In genomic region chr16:38369000-38369399, GRCm38 (mm10) we compare ENCODE assay signal across 29 mouse cellular contexts. TPM values are rescaled to one million over a fixed set of nuclear protein-coding genes. Genes with fewer than 3 reads are reported as not detected.
A peak's percentile ranks its signal among the peaks of the same experiment; 100 is the strongest.
DNase-seq lines count a peak whose midpoint lies in the region; ATAC-seq and TF ChIP-seq lines count a peak whose summit lies in the region.
"Had no signal": no experiment of that assay in that cellular context is flagged by ENCODE, and none has a peak within 500 bp of the region (broad histone marks: within the 10 kb centered on the region; RNA-seq: fewer than 3 reads in every experiment).

No protein-coding gene starts in this region.

- peaks cover 70% of the 10 kb centered on the region for H3K36me3 ChIP-seq in heart, embryonic 14.5 days (ENCODE audit: control insufficient read depth, insufficient read depth, low read length)
- no peaks in the 10 kb centered on the region for H3K36me3 ChIP-seq in liver, embryonic 13.5 days
- no peaks in the 10 kb centered on the region for H3K36me3 ChIP-seq in liver, postnatal 0 days (replicated peaks; ENCODE audit: insufficient read depth, low read length)
- H3K36me3 ChIP-seq in MEL (ENCODE audit: control insufficient read depth in 1 of 2, insufficient read depth in 2 of 2, low read length in 2 of 2), result peaks cover 0 to 43% of the 10 kb centered on the region in 2 experiments; a peak in 2 of 4 replicates
- H3K36me3 ChIP-seq: forebrain, embryonic 15.5 days; intestine, embryonic 15.5 days; limb, embryonic 10.5 days; midbrain, embryonic 10.5 days; neural tube, embryonic 12.5 days had no signal

- TF ChIP-seq POLR2A in MEL (IDR thresholded peaks at IDR 0.05; ENCODE audit: control insufficient read depth in 1 of 2, insufficient read depth in 1 of 2, low read depth in 1 of 2, low read length in 2 of 2, poor library complexity in 1 of 2), result no peak

- no peak for TF ChIP-seq CTCF in gastrocnemius, adult 2 months (IDR thresholded peaks at IDR 0.05)
- no peak for TF ChIP-seq CTCF in liver, postnatal 0 days (IDR thresholded peaks at IDR 0.05; ENCODE audit: low read depth)
- TF ChIP-seq CTCF in MEL (IDR thresholded peaks at IDR 0.05 in 2 of 3, conservative IDR thresholded peaks at IDR 0.05 in 1 of 3; ENCODE audit: control insufficient read depth in 1 of 3, insufficient read depth in 1 of 3, low read depth in 2 of 3, low read length in 3 of 3, poor library complexity in 1 of 3, severe bottlenecking in 1 of 3), result no peak

- peak overlapping the region; percentile 43 for H3K9ac ChIP-seq in heart, embryonic 14.5 days (ENCODE audit: low read length)
- H3K9ac ChIP-seq in liver, embryonic 13.5 days, result 0 out of 2 replicates have a peak overlapping the region, but pooled peaks have one; percentile 11
- no peak overlapping the region for H3K9ac ChIP-seq in liver, postnatal 0 days (replicated peaks)
- H3K9ac ChIP-seq in MEL (ENCODE audit: control insufficient read depth, low read depth, low read length, poor library complexity, severe bottlenecking), result no peak overlapping the region
- H3K9ac ChIP-seq: forebrain, embryonic 15.5 days; intestine, embryonic 15.5 days; neural tube, embryonic 12.5 days had no signal

- no peak for ATAC-seq in heart, embryonic 14.5 days (ENCODE audit: insufficient number of reproducible peaks, insufficient read depth, low FRiP score, low read depth)
- no peak for ATAC-seq in liver, embryonic 13.5 days (ENCODE audit: low read depth)
- no peak for ATAC-seq in liver, postnatal 0 days
- ATAC-seq: CD4-positive, CD25-positive, alpha-beta regulatory T cell, adult 4 months; forebrain, embryonic 15.5 days; intestine, embryonic 15.5 days had no signal

- H3K79me2 ChIP-seq in MEL (ENCODE audit: control insufficient read depth, insufficient read depth, low read length, poor library complexity), result peaks cover 11% of the 10 kb centered on the region

- no peak for DNase-seq in gastrocnemius, adult 2 months
- DNase-seq in gastrocnemius, postnatal 25 days, result no peak
- no peak for DNase-seq in heart, postnatal 10 days
- no peak for DNase-seq in liver, embryonic 13.5 days
- DNase-seq in liver, postnatal 0 days, result no peak
- no peak for DNase-seq in MEL (ENCODE audit: low read depth, low spot score)
- no peak for DNase-seq in c-Kit-positive CD71-positive TER-119-positive erythroid progenitor cells, embryonic 14.5 days (ENCODE audit: low spot score)
- DNase-seq: cerebellum, adult 9-10 months; gastrocnemius, postnatal 10 days; kidney, adult 8-10 months; kidney, postnatal 25 days; lung, postnatal 4 days; right cerebral cortex, postnatal 25 days; spleen, adult 18-20 months had no signal

- peaks cover 19 to 54% of the 10 kb centered on the region in 2 experiments for H3K4me1 ChIP-seq in heart, embryonic 14.5 days (ENCODE audit: control insufficient read depth in 2 of 2, insufficient read depth in 2 of 2, low read length in 2 of 2)
- H3K4me1 ChIP-seq in liver, embryonic 13.5 days (replicated peaks), result peaks cover 80% of the 10 kb centered on the region
- peaks cover 17% of the 10 kb centered on the region for H3K4me1 ChIP-seq in liver, postnatal 0 days (ENCODE audit: insufficient read depth)
- peaks cover 31 to 61% of the 10 kb centered on the region in 2 experiments for H3K4me1 ChIP-seq in MEL (ENCODE audit: control insufficient read depth in 1 of 2, insufficient read depth in 2 of 2, low read length in 2 of 2)
- H3K4me1 ChIP-seq: intestine, embryonic 15.5 days; neural tube, embryonic 12.5 days had no signal

- H3K27ac ChIP-seq in gastrocnemius, adult 2 months, result peak overlapping the region; percentile 96
- H3K27ac ChIP-seq in heart, embryonic 14.5 days (replicated peaks in 1 of 2; ENCODE audit: control insufficient read depth in 1 of 2, insufficient read depth in 1 of 2, low read depth in 2 of 2, low read length in 2 of 2), result 0 out of 4 replicates have a peak overlapping the region, but pooled peaks of 1 of the 2 experiments have one; percentile 38
- H3K27ac ChIP-seq in liver, embryonic 13.5 days, result peak overlapping the region; percentile 97
- no peak overlapping the region for H3K27ac ChIP-seq in liver, postnatal 0 days (ENCODE audit: low read depth)
- H3K27ac ChIP-seq in MEL (ENCODE audit: control insufficient read depth, low read depth, low read length), result peak overlapping the region; percentile 100; the same call in 1 of the 2 replicates
- H3K27ac ChIP-seq: forebrain, embryonic 15.5 days; intestine, embryonic 15.5 days; layer of hippocampus, adult 2 months; limb, embryonic 10.5 days; midbrain, embryonic 10.5 days; neural tube, embryonic 12.5 days had no signal

- 63% methylated on average over 7 of the region's 7 CpGs for whole genome bisulfite sequencing in heart, embryonic 14.5 days
- 78% methylated on average over 7 of the region's 7 CpGs for WGBS in liver, embryonic 13.5 days (ENCODE audit: insufficient replicate concordance)
- 85% methylated on average over 7 of the region's 7 CpGs for WGBS in liver, postnatal 0 days (ENCODE audit: insufficient replicate concordance)

- no peaks in the 10 kb centered on the region for H3K9me3 ChIP-seq in heart, embryonic 14.5 days (ENCODE audit: control insufficient read depth, low read length)
- H3K9me3 ChIP-seq in liver, embryonic 13.5 days (replicated peaks), result no peaks in the 10 kb centered on the region
- H3K9me3 ChIP-seq in liver, postnatal 0 days (ENCODE audit: low read length), result no peaks in the 10 kb centered on the region
- no peaks in the 10 kb centered on the region for H3K9me3 ChIP-seq in MEL (replicated peaks; ENCODE audit: insufficient read depth, low read length)
- H3K9me3 ChIP-seq: forebrain, embryonic 15.5 days; intestine, embryonic 15.5 days; limb, embryonic 10.5 days; midbrain, embryonic 10.5 days; neural tube, embryonic 12.5 days had no signal

- TF ChIP-seq EP300 in liver, postnatal 0 days (IDR thresholded peaks at IDR 0.05; ENCODE audit: low read depth), result no peak
- no peak for TF ChIP-seq EP300 in MEL (IDR thresholded peaks at IDR 0.05; ENCODE audit: low read depth in 1 of 2, low read length in 2 of 2)

- no peak for TF ChIP-seq RAD21 in MEL (IDR thresholded peaks at IDR 0.05; ENCODE audit: low read depth, low read length)

- intact Hi-C loops in gastrocnemius, adult 2 months (cut with DNase I), result no loop called here
- intact Hi-C loops in heart, postnatal 10 days (cut with DNase I), result no loop called here

- peak overlapping the region; percentile 51 for H3K4me2 ChIP-seq in heart, embryonic 14.5 days (ENCODE audit: low read length)
- H3K4me2 ChIP-seq in liver, embryonic 13.5 days, result no peak overlapping the region
- H3K4me2 ChIP-seq in liver, postnatal 0 days (ENCODE audit: low read depth, low read length), result no peak overlapping the region
- H3K4me2 ChIP-seq: forebrain, embryonic 15.5 days; intestine, embryonic 15.5 days; neural tube, embryonic 12.5 days had no signal

- peak overlapping the region; percentile 1; the same call in 1 of the 2 replicates for H3K4me3 ChIP-seq in gastrocnemius, adult 2 months
- H3K4me3 ChIP-seq in heart, embryonic 14.5 days (ENCODE audit: control insufficient read depth in 1 of 2, insufficient read depth in 1 of 2, low read depth in 1 of 2, low read length in 2 of 2), result no peak overlapping the region
- no peak overlapping the region for H3K4me3 ChIP-seq in liver, embryonic 13.5 days (replicated peaks)
- no peak overlapping the region for H3K4me3 ChIP-seq in liver, postnatal 0 days (ENCODE audit: low read depth, low read length)
- H3K4me3 ChIP-seq in MEL (ENCODE audit: control insufficient read depth in 1 of 2, insufficient read depth in 1 of 2, low read depth in 2 of 2, low read length in 2 of 2), result no peak overlapping the region
- H3K4me3 ChIP-seq: forebrain, embryonic 15.5 days; intestine, embryonic 15.5 days; layer of hippocampus, adult 2 months; limb, embryonic 10.5 days; midbrain, embryonic 10.5 days; neural tube, embryonic 12.5 days had no signal

- no peaks in the 10 kb centered on the region for H3K27me3 ChIP-seq in heart, embryonic 14.5 days (ENCODE audit: control insufficient read depth, insufficient read depth, low read length)
- H3K27me3 ChIP-seq in liver, embryonic 13.5 days, result no peaks in the 10 kb centered on the region
- H3K27me3 ChIP-seq in liver, postnatal 0 days (ENCODE audit: insufficient read depth, low read length), result no peaks in the 10 kb centered on the region
- H3K27me3 ChIP-seq in MEL (ENCODE audit: control insufficient read depth in 1 of 2, insufficient read depth in 2 of 2, low read length in 2 of 2), result no peaks in the 10 kb centered on the region
- H3K27me3 ChIP-seq: forebrain, embryonic 15.5 days; intestine, embryonic 15.5 days; neural tube, embryonic 12.5 days had no signal

RNA-seq across cellular contexts. Expression of gene Popdc2, which starts 7.0 kb away (rescaled TPM):
- total RNA-seq in gastrocnemius, adult 2 months (2021), result 10 to 100 TPM; 55.5 to 61.6 TPM
- 10 to 100 TPM; 50.3 to 67.8 TPM for total RNA-seq in gastrocnemius, postnatal 25 days (2021)
- polyA plus RNA-seq in heart, embryonic 14.5 days (2014; fragmentation: Nextera tagmentation; extraction: Ambion mirVana), result 364 and 390 TPM in 2 replicates
- 100 to 1,000 TPM; 675 to 721 TPM for total RNA-seq in heart, postnatal 10 days (2021)
- 22.3 and 24.2 TPM in 2 replicates for polyA plus RNA-seq in liver, embryonic 13.5 days (2015; fragmentation: Nextera tagmentation; extraction: Ambion mirVana)
- 10.8 and 12.6 TPM in 2 replicates for polyA plus RNA-seq in liver, postnatal 0 days (2015; fragmentation: Nextera tagmentation; extraction: Ambion mirVana)
- total RNA-seq in MEL (2012; rRNA removed), result 15.2 and 17.5 TPM in 2 replicates
- polyA plus RNA-seq in MEL (2012; ENCODE audit: insufficient read depth in 1 of 2, insufficient read length in 2 of 2, low read depth in 1 of 2, low replicate concordance in 2 of 2, missing spikeins in 1 of 2), result 10 to 100 TPM in 1 of 2 experiments, not detected in 1; 45.4 TPM

RNA-seq across cellular contexts. Expression of gene Gm21987, which starts 22.2 kb away (rescaled TPM):
- not detected for total RNA-seq in gastrocnemius, adult 2 months (2021)
- total RNA-seq in gastrocnemius, postnatal 25 days (2021), result not detected
- 4.4 and 4.9 TPM in 2 replicates for polyA plus RNA-seq in heart, embryonic 14.5 days (2014; fragmentation: Nextera tagmentation; extraction: Ambion mirVana)
- total RNA-seq in heart, postnatal 10 days (2021), result not detected
- polyA plus RNA-seq in liver, embryonic 13.5 days (2015; fragmentation: Nextera tagmentation; extraction: Ambion mirVana), result not detected in 2 replicates
- polyA plus RNA-seq in liver, postnatal 0 days (2015; fragmentation: Nextera tagmentation; extraction: Ambion mirVana), result not detected in 2 replicates
- not detected in 2 replicates for total RNA-seq in MEL (2012; rRNA removed)
- not detected for polyA plus RNA-seq in MEL (2012; ENCODE audit: insufficient read depth in 1 of 2, insufficient read length in 2 of 2, low read depth in 1 of 2, low replicate concordance in 2 of 2, missing spikeins in 1 of 2)
- total RNA-seq: adrenal gland, postnatal 25 days; gastrocnemius, postnatal 10 days; hematopoietic stem cell, adult 5-6 weeks; layer of hippocampus, adult 2 months; liver, adult 2 months had no signal
- polyA plus RNA-seq: brain, embryonic 14.5 days; CD4-positive, CD25-positive, alpha-beta regulatory T cell, adult 4 months; forebrain, embryonic 15.5 days; hindbrain, embryonic 16.5 days; limb, embryonic 10.5 days; liver, adult 2 months; midbrain, embryonic 10.5 days; neural tube, embryonic 12.5 days; thymus, postnatal 0 days; urinary bladder, adult 2 months had no signal

RNA-seq across cellular contexts. Expression of gene Cox17, which starts 22.2 kb away (rescaled TPM):
- 100 to 1,000 TPM; 138 to 190 TPM for total RNA-seq in gastrocnemius, adult 2 months (2021)
- 100 to 1,000 TPM; 143 to 154 TPM for total RNA-seq in gastrocnemius, postnatal 25 days (2021)
- 337 TPM in 2 replicates for polyA plus RNA-seq in heart, embryonic 14.5 days (2014; fragmentation: Nextera tagmentation; extraction: Ambion mirVana)
- 100 to 1,000 TPM; 250 to 263 TPM for total RNA-seq in heart, postnatal 10 days (2021)
- polyA plus RNA-seq in liver, embryonic 13.5 days (2015; fragmentation: Nextera tagmentation; extraction: Ambion mirVana), result 331 and 350 TPM in 2 replicates
- polyA plus RNA-seq in liver, postnatal 0 days (2015; fragmentation: Nextera tagmentation; extraction: Ambion mirVana), result 274 and 276 TPM in 2 replicates
- 293 and 295 TPM in 2 replicates for total RNA-seq in MEL (2012; rRNA removed)
- polyA plus RNA-seq in MEL (2012; ENCODE audit: insufficient read depth in 1 of 2, insufficient read length in 2 of 2, low read depth in 1 of 2, low replicate concordance in 2 of 2, missing spikeins in 1 of 2), result 100 to 1,000 TPM in 1 of 2 experiments, not detected in 1; 269 TPM

RNA-seq across cellular contexts. Expression of gene Maats1, which starts 27.1 kb away (rescaled TPM):
- total RNA-seq in gastrocnemius, adult 2 months (2021), result not detected
- total RNA-seq in gastrocnemius, postnatal 25 days (2021), result not detected
- 0.15 TPM in 1 of 2 replicates, not detected in the other for polyA plus RNA-seq in heart, embryonic 14.5 days (2014; fragmentation: Nextera tagmentation; extraction: Ambion mirVana)
- total RNA-seq in heart, postnatal 10 days (2021), result not detected
- polyA plus RNA-seq in liver, embryonic 13.5 days (2015; fragmentation: Nextera tagmentation; extraction: Ambion mirVana), result 0.05 TPM in 1 of 2 replicates, not detected in the other
- polyA plus RNA-seq in liver, postnatal 0 days (2015; fragmentation: Nextera tagmentation; extraction: Ambion mirVana), result 0.04 TPM in 1 of 2 replicates, not detected in the other
- total RNA-seq in MEL (2012; rRNA removed), result 0.10 TPM in 1 of 2 replicates, not detected in the other
- under 1 TPM in 1 of 2 experiments, not detected in 1; 0.03 TPM for polyA plus RNA-seq in MEL (2012; ENCODE audit: insufficient read depth in 1 of 2, insufficient read length in 2 of 2, low read depth in 1 of 2, low replicate concordance in 2 of 2, missing spikeins in 1 of 2)
- total RNA-seq: hematopoietic stem cell, adult 5-6 weeks; liver, adult 2 months had no signal
- polyA plus RNA-seq: limb, embryonic 10.5 days; liver, adult 2 months had no signal

Comparison
In these comparisons a context has a peak if more than half of its experiments do, and no peak if none do; other contexts are left out.
1. H3K9ac ChIP-seq: peak in heart, embryonic 14.5 days (single experiment) and liver, embryonic 13.5 days (single experiment); none in liver, postnatal 0 days (single experiment) and MEL (single experiment).
2. RNA of gene Popdc2, which starts 7.0 kb away (total RNA-seq): 675 to 721 TPM in heart, postnatal 10 days; 50.3 to 67.8 TPM in gastrocnemius, postnatal 25 days, 55.5 to 61.6 TPM in gastrocnemius, adult 2 months and 15.2 to 17.5 TPM in MEL; every median in the first group is over 4 times any median in the second.